Mouse (Mus musculus) megakaryocyte, embryonic 14.5 days (primary cell): ENCODE measurements around the gene Gm11992.

ENCODE experiments used
- FLI1 ChIP-seq: IDR thresholded peaks from 2 replicates; pipeline ENCODE4 v1.6.1; 2012; ENCODE audit warnings: low read length, inconsistent platforms, mixed read lengths
- GATA1 ChIP-seq: IDR thresholded peaks from 3 replicates; pipeline ENCODE4 v1.6.1; 2012; ENCODE audit warnings: mixed read lengths, low read length, inconsistent platforms, borderline replicate concordance

GRCm38 (mm10) chr11:9050241-9050640 is 1.8 kb downstream of the Gm11992 start:
- TF ChIP-seq GATA1 (no peak), FLI1 (no peak)
